Mouse (Mus musculus) MEL (cell line): ENCODE results near the gene Prox1. TPM values are rescaled to one million over a fixed set of nuclear protein-coding genes. Genes with fewer than 3 reads are reported as not detected.

ENCODE experiments used
- DNase-seq: peaks from one replicate; pipeline ENCODE4 v3.0.0; 2011; ENCODE audit warnings: low read depth, low spot score
- H3K27ac ChIP-seq: 2 replicates; pipeline ENCODE4 v1.5.1; 2012; ENCODE audit warnings: low read depth, mild to moderate bottlenecking, control low read depth, low read length, moderate library complexity; ENCODE audit not compliant: control insufficient read depth
- H3K27me3 ChIP-seq, 2 experiments: fragments of 150-350 bp in 1 of 2; sonication (generic) in 1 of 2; 2 replicates each; pipeline ENCODE4 v1.6.1; 2012; ENCODE audit warnings: low read length in 2 of 2, mild to moderate bottlenecking in 2 of 2, improper control_type of control experiment in 1 of 2, moderate library complexity in 1 of 2; ENCODE audit not compliant: insufficient read depth in 2 of 2, control insufficient read depth in 1 of 2
- H3K36me3 ChIP-seq, 2 experiments: 2 replicates each; pipeline ENCODE4 v1.6.1; 2012 to 2014; ENCODE audit warnings: low read length in 2 of 2, improper control_type of control experiment in 1 of 2, inconsistent platforms in 1 of 2, mild to moderate bottlenecking in 1 of 2; ENCODE audit not compliant: insufficient read depth in 2 of 2, control insufficient read depth in 1 of 2
- H3K4me1 ChIP-seq, 2 experiments: fragments of 150-350 bp in 1 of 2; sonication (generic) in 1 of 2; 2 replicates each; pipeline ENCODE4 v1.6.1; 2012; ENCODE audit warnings: low read length in 2 of 2, improper control_type of control experiment in 1 of 2, mild to moderate bottlenecking in 1 of 2; ENCODE audit not compliant: insufficient read depth in 2 of 2, control insufficient read depth in 1 of 2
- H3K4me3 ChIP-seq, 2 experiments: fragments of 150-350 bp in 1 of 2; sonication (generic) in 1 of 2; 2 replicates each; pipeline ENCODE4 v1.5.1; 2012; ENCODE audit warnings: low read depth in 2 of 2, low read length in 2 of 2, mild to moderate bottlenecking in 2 of 2, moderate library complexity in 2 of 2, control low read depth in 1 of 2, improper control_type of control experiment in 1 of 2; ENCODE audit not compliant: control insufficient read depth in 1 of 2, insufficient read depth in 1 of 2
- H3K79me2 ChIP-seq: 2 replicates; pipeline ENCODE4 v1.6.1; 2012; ENCODE audit warnings: mild to moderate bottlenecking, low read length, moderate library complexity; ENCODE audit not compliant: control insufficient read depth, poor library complexity, insufficient read depth
- H3K9ac ChIP-seq: 2 replicates; pipeline ENCODE4 v1.6.1; 2012; ENCODE audit warnings: low read depth, mild to moderate bottlenecking, control low read depth, low read length, moderate library complexity; ENCODE audit not compliant: control insufficient read depth, poor library complexity, severe bottlenecking
- H3K9me3 ChIP-seq: fragments of 150-350 bp; sonication (generic); replicated peaks from 2 replicates; pipeline ENCODE4 v1.6.1; 2012; ENCODE audit warnings: mild to moderate bottlenecking, low read length, improper control_type of control experiment, moderate library complexity; ENCODE audit not compliant: insufficient read depth
- BHLHE40 ChIP-seq: IDR thresholded peaks from 2 replicates; pipeline ENCODE4 v1.6.1; 2012; ENCODE audit warnings: low read depth, mild to moderate bottlenecking, inconsistent platforms, low read length, improper control_type of control experiment, borderline replicate concordance
- CHD2 ChIP-seq: IDR thresholded peaks from 2 replicates; pipeline ENCODE4 v1.6.1; 2011; ENCODE audit warnings: low read length, improper control_type of control experiment
- EP300 ChIP-seq, 2 experiments: IDR thresholded peaks; 2 replicates each; pipeline ENCODE4 v1.6.1; 2011; ENCODE audit warnings: improper control_type of control experiment in 2 of 2, low read length in 2 of 2, low read depth in 1 of 2, mild to moderate bottlenecking in 1 of 2
- ETS1 ChIP-seq: IDR thresholded peaks from 2 replicates; pipeline ENCODE4 v1.6.1; 2012; ENCODE audit warnings: low read depth, mild to moderate bottlenecking, inconsistent platforms, low read length, improper control_type of control experiment, moderate library complexity
- GABPA ChIP-seq: IDR thresholded peaks from 2 replicates; pipeline ENCODE4 v1.6.1; 2012; ENCODE audit warnings: low read depth, mild to moderate bottlenecking, inconsistent platforms, low read length, improper control_type of control experiment, moderate library complexity
- JUND ChIP-seq: IDR thresholded peaks from 2 replicates; pipeline ENCODE4 v1.6.1; 2011; ENCODE audit warnings: low read depth, mild to moderate bottlenecking, improper control_type of control experiment, low read length
- KAT2A ChIP-seq: conservative IDR thresholded peaks from 2 replicates; pipeline ENCODE4 v1.6.1; 2012; ENCODE audit warnings: low read depth, low read length, improper control_type of control experiment, inconsistent platforms
- MAFK ChIP-seq: IDR thresholded peaks from 2 replicates; pipeline ENCODE4 v1.6.1; 2011; ENCODE audit warnings: low read depth, mild to moderate bottlenecking, low read length, improper control_type of control experiment, borderline replicate concordance
- MAX ChIP-seq: IDR thresholded peaks from 2 replicates; pipeline ENCODE4 v1.6.1; 2011; ENCODE audit warnings: low read length, improper control_type of control experiment
- MXI1 ChIP-seq: IDR thresholded peaks from 2 replicates; pipeline ENCODE4 v1.6.1; 2011; ENCODE audit warnings: mild to moderate bottlenecking, low read depth, low read length, improper control_type of control experiment
- MYC ChIP-seq: IDR thresholded peaks from 2 replicates; pipeline ENCODE4 v1.6.1; 2011; ENCODE audit warnings: low read depth, mild to moderate bottlenecking, low read length, improper control_type of control experiment, moderate library complexity
- NRF1 ChIP-seq: IDR thresholded peaks from 2 replicates; pipeline ENCODE4 v1.6.1; 2014; ENCODE audit warnings: low read depth, mild to moderate bottlenecking, inconsistent platforms, low read length, improper control_type of control experiment, moderate library complexity; ENCODE audit not compliant: poor library complexity, insufficient read depth, severe bottlenecking
- POLR2AphosphoS2 ChIP-seq: IDR thresholded peaks from 2 replicates; pipeline ENCODE4 v1.6.1; 2011; ENCODE audit warnings: low read length, improper control_type of control experiment
- POLR2AphosphoS5 ChIP-seq: IDR thresholded peaks from 2 replicates; pipeline ENCODE4 v1.6.1; 2012; ENCODE audit warnings: low read depth, borderline replicate concordance, mild to moderate bottlenecking, inconsistent platforms, low read length, moderate library complexity, mixed read lengths
- RAD21 ChIP-seq: IDR thresholded peaks from 2 replicates; pipeline ENCODE4 v1.6.1; 2011; ENCODE audit warnings: mild to moderate bottlenecking, low read depth, low read length, improper control_type of control experiment
- RCOR1 ChIP-seq: IDR thresholded peaks from 2 replicates; pipeline ENCODE4 v1.6.1; 2012; ENCODE audit warnings: low read depth, mild to moderate bottlenecking, inconsistent platforms, low read length, improper control_type of control experiment
- SIN3A ChIP-seq: IDR thresholded peaks from 2 replicates; pipeline ENCODE4 v1.6.1; 2012; ENCODE audit warnings: low read length, improper control_type of control experiment, inconsistent platforms
- TBP ChIP-seq: IDR thresholded peaks from 2 replicates; pipeline ENCODE4 v1.8.0; 2011; ENCODE audit warnings: low read depth, low read length, improper control_type of control experiment
- TCF12 ChIP-seq: IDR thresholded peaks from 2 replicates; pipeline ENCODE4 v1.6.1; 2014; ENCODE audit warnings: low read depth, mild to moderate bottlenecking, inconsistent platforms, low read length, improper control_type of control experiment, moderate library complexity
- UBTF ChIP-seq: IDR thresholded peaks from 2 replicates; pipeline ENCODE4 v1.6.1; 2012; ENCODE audit warnings: low read depth, mild to moderate bottlenecking, inconsistent platforms, low read length, improper control_type of control experiment, moderate library complexity, borderline replicate concordance; ENCODE audit not compliant: insufficient read depth
- USF1 ChIP-seq: IDR thresholded peaks from 2 replicates; pipeline ENCODE4 v1.6.1; 2014; ENCODE audit warnings: low read depth, mild to moderate bottlenecking, inconsistent platforms, low read length, improper control_type of control experiment, moderate library complexity
- USF2 ChIP-seq, 2 experiments: IDR thresholded peaks; 2 replicates each; pipeline ENCODE4 v1.6.1; 2011 to 2012; ENCODE audit warnings: improper control_type of control experiment in 2 of 2, low read length in 2 of 2, borderline replicate concordance in 1 of 2, inconsistent platforms in 1 of 2, low read depth in 1 of 2, mild to moderate bottlenecking in 1 of 2; ENCODE audit not compliant: insufficient read depth in 1 of 2
- ZNF384 ChIP-seq: IDR thresholded peaks from 2 replicates; pipeline ENCODE4 v1.6.1; 2012; ENCODE audit warnings: low read depth, mild to moderate bottlenecking, inconsistent platforms, low read length, improper control_type of control experiment
- polyA plus RNA-seq, 2 experiments: library from polyadenylated mRNA; stranded (reverse) in 1 of 2; unstranded in 1 of 2; fragments of >175 nt in 1 of 2; fragments of >200 nt in 1 of 2; gene quantifications; 2 replicates each; pipeline versions ENCODE4 v1.2.1 to v1.2.4; 2012; ENCODE audit warnings: low replicate concordance in 2 of 2, low read depth in 1 of 2; ENCODE audit not compliant: insufficient read length in 2 of 2, insufficient read depth in 1 of 2, missing spikeins in 1 of 2
- total RNA-seq: library from RNA; depleted of rRNA; stranded (reverse); fragments of 300-350 nt; gene quantifications from 2 replicates; pipeline ENCODE4 v1.2.3, GENCODE M21; 2012

The Prox1 gene
- total and polyA plus RNA-seq, 3 experiments = not detected

DNA sequence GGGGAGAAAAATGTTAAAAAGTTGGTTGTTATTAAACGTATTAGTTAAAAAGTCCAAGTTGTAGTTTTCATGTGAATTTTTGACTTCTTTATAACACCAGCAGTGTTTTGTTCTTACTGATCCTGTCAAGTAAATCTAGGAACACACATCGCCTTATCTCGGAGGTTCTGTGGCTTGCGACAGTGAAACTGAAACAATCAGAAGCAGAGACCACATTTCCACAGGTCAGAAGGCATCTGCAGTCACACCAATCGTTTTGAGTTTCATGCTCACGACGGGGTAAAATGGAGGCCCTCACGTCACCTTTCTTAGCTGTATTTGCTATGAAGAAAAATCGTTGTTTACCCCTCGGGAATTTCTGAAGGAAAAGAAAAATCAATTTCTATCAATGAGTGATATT lies 14.8 kb upstream of the Prox1 start:
- Histone ChIP-seq H3K79me2 (no peaks in the 10 kb centered on the region), H3K9ac (no peak overlapping the region), H3K4me1 (no peaks in the 10 kb centered on the region), H3K9me3 (no peaks in the 10 kb centered on the region), H3K27me3 (no peaks in the 10 kb centered on the region)
- DNase-seq = no peak
- TF ChIP-seq POLR2AphosphoS5 (no peak), MAFK (no peak), UBTF (no peak), KAT2A (no peak), MYC (no peak), TBP (no peak), MAX (no peak), ETS1 (no peak), BHLHE40 (no peak), TCF12 (no peak), RAD21 (no peak), RCOR1 (no peak), USF2 (IDR thresholded peaks at IDR 0.05; ENCODE audit: borderline replicate concordance in 1 of 2, insufficient read depth in 1 of 2, low read depth in 1 of 2, low read length in 2 of 2) (no peak), NRF1 (no peak), ZNF384 (no peak)
- TF ChIP-seq, all 39 proteins: peak for 0
- Histone ChIP-seq H3K4me3 (no peak overlapping the region), H3K27ac (no peak overlapping the region), H3K36me3 (no peaks in the 10 kb centered on the region)

DNA sequence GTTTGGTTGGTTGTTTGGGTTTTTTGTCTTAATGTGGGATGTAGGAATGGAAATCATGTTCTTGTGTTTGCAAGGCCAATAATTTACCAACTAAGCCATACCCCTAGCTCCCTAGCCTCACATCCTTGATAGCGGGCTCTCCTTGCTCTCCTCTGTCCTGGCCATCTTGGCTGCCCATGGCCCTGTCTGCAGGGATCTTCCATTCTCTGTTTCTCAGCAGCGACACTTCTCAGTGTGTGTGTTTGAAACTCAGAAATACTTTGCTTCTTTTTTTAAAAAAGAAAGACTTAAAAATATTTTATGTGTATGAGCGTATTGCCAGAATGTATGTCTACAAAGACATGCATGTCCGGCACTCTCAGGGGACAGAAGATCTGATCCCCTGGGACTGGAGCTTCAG lies 13.1 kb upstream of the Prox1 start:
- no peak for TF ChIP-seq SIN3A
- Histone ChIP-seq H3K4me1 (no peaks in the 10 kb centered on the region), H3K36me3 (no peaks in the 10 kb centered on the region), H3K9ac (no peak overlapping the region), H3K27ac (no peak overlapping the region), H3K27me3 (no peaks in the 10 kb centered on the region), H3K79me2 (no peaks in the 10 kb centered on the region), H3K4me3 (no peak overlapping the region), H3K9me3 (no peaks in the 10 kb centered on the region)
- DNase-seq = no peak

DNA sequence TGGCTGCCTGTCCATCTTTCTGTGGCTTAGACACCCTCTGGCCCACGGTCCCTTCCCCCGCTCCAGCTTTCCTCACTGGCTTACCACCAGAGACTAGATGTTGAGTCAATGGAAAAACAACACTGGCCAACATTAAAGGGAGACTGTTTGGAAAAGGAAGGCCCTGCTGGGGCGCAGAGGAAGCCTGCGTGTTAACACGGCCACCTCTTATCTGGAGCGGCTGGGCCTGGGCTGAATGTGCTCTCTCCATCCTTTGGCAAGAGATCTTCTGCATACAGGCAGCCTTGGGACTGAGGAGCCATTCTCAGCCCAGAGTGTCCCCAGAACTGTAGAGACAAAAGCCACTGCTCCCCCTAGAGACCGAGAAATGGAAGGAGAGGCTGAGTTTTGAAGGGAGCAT lies 11.3 kb upstream of the Prox1 start:
- Histone ChIP-seq H3K9ac (no peak overlapping the region), H3K4me3 (no peak overlapping the region), H3K9me3 (no peaks in the 10 kb centered on the region), H3K4me1 (no peaks in the 10 kb centered on the region), H3K27me3 (no peaks in the 10 kb centered on the region), H3K36me3 (no peaks in the 10 kb centered on the region), H3K79me2 (no peaks in the 10 kb centered on the region), H3K27ac (no peak overlapping the region)
- DNase-seq = no peak
- TF ChIP-seq SIN3A = no peak
- TF ChIP-seq TCF12 = no peak
- no peak for TF ChIP-seq MXI1
- no peak for TF ChIP-seq RAD21
- TF ChIP-seq NRF1 = no peak
- TF ChIP-seq CHD2 = no peak
- no peak for TF ChIP-seq MAFK
- no peak for TF ChIP-seq USF1
- no peak for TF ChIP-seq ETS1
- TF ChIP-seq GABPA = no peak
- no peak for TF ChIP-seq JUND
- no peak for TF ChIP-seq ZNF384
- no peak for TF ChIP-seq EP300 (IDR thresholded peaks at IDR 0.05; ENCODE audit: low read depth in 1 of 2, low read length in 2 of 2)
- TF ChIP-seq BHLHE40 = no peak
- no peak for TF ChIP-seq MAX
- no peak for TF ChIP-seq POLR2AphosphoS2
